In genomic region chr15:98615751-98616150, GRCm38 (mm10) we compare ENCODE assay signal across 20 mouse cellular contexts. TPM values are rescaled to one million over a fixed set of nuclear protein-coding genes. Genes with fewer than 3 reads are reported as not detected.
"Had no signal": no experiment of that assay in that cellular context is flagged by ENCODE, and none has a peak within 500 bp of the region (broad histone marks: within the 10 kb centered on the region; RNA-seq: fewer than 3 reads in every experiment).

No protein-coding gene starts in this region.

- H3K36me3 ChIP-seq: limb, embryonic 15.5 days; liver, embryonic 12.5 days; lung, embryonic 15.5 days; midbrain, embryonic 15.5 days; neural tube, embryonic 12.5 days had no signal

- H3K4me2 ChIP-seq: limb, embryonic 15.5 days; liver, embryonic 12.5 days; lung, embryonic 15.5 days; midbrain, embryonic 11.5 days; midbrain, embryonic 15.5 days had no signal

- H3K9ac ChIP-seq: limb, embryonic 15.5 days; liver, embryonic 12.5 days; lung, embryonic 15.5 days; midbrain, embryonic 15.5 days; neural tube, embryonic 12.5 days had no signal

- H3K9me3 ChIP-seq: limb, embryonic 15.5 days; liver, embryonic 12.5 days; lung, embryonic 15.5 days; midbrain, embryonic 15.5 days; neural tube, embryonic 12.5 days had no signal

- DNase-seq: lung, postnatal 14 days; spleen, adult 18-20 months; thymus, adult 2 months; thymus, postnatal 25 days had no signal

- ATAC-seq: liver, embryonic 12.5 days; midbrain, embryonic 15.5 days had no signal

- H3K27me3 ChIP-seq: limb, embryonic 15.5 days; lung, embryonic 15.5 days had no signal

- H3K4me3 ChIP-seq: left cerebral cortex, adult 2 months; limb, embryonic 15.5 days; liver, embryonic 12.5 days; lung, embryonic 15.5 days; megakaryocyte, embryonic 14.5 days; midbrain, embryonic 15.5 days; neural tube, embryonic 12.5 days had no signal

- H3K27ac ChIP-seq: left cerebral cortex, adult 2 months; liver, embryonic 12.5 days; lung, embryonic 15.5 days; macrophage; midbrain, embryonic 15.5 days; neural tube, embryonic 12.5 days had no signal

RNA-seq across cellular contexts. Expression of gene Adcy6, which starts 5.9 kb away (rescaled TPM):
- total RNA-seq: monocyte, adult 5-6 weeks had no signal

RNA-seq across cellular contexts. Expression of gene Cacnb3, which starts 14.9 kb away (rescaled TPM):
- total RNA-seq: neutrophil, adult 5-6 weeks had no signal

RNA-seq across cellular contexts. Expression of gene 4930415O20Rik, which starts 44.9 kb away (rescaled TPM):
- total RNA-seq: layer of hippocampus, adult 8-10 months; left cerebral cortex, adult 2 months; left cerebral cortex, postnatal 14 days; monocyte, adult 5-6 weeks; neutrophil, adult 5-6 weeks had no signal
- polyA plus RNA-seq: limb, embryonic 15.5 days; liver, embryonic 12.5 days; liver, embryonic 16.5 days; lung, embryonic 15.5 days; macrophage; neural tube, embryonic 12.5 days; stomach, embryonic 14.5 days; urinary bladder, adult 2 months had no signal
